ENCODE assay signal across 8 mouse cellular contexts in the genomic region with DNA sequence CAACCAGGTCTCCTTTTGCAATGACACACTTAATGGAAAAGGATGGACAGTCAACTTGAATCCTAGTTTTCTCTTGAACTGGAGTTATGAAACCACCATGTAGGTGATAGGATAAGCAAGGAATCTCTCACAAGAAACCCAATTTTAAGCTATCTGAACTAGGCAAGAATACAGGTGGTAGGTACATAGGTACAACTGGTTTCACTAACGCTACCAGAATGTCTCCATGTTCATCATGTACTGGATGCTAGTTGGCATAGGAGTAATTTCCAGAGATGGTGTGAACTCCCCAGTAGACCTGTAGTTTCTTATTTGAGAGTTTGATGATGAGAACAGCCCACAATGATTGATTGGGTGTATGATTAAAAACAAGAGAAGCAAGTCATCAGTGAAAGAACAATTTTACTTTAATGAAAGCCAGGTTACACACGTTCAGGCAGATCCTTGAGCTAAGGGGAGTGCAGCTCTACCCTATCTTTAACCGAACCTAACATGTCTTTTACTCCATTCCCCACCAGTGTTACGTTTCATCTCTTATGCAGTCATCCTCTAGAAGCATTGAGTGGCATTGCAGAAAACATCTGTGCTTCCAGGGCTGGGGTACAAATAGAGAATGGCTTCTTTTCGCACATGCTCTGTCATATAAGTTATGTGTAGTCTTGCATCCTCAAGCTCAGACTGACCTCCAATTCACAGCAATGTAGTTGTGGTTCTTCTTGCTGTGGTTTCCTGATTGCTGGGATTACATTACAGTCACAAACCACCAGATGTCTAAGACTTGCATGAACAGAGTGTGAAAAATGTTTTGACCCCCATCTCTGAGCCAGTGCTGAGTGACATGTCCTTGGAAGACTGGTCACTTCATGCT. TPM values are rescaled to one million over a fixed set of nuclear protein-coding genes. Genes with fewer than 3 reads are reported as not detected.
DNase-seq lines count a peak whose midpoint lies in the region; ATAC-seq and TF ChIP-seq lines count a peak whose summit lies in the region.

No protein-coding gene starts in this region.

- H3K36me3 ChIP-seq in kidney, embryonic 14.5 days (ENCODE audit: control insufficient read depth, insufficient read depth, low read length): peaks cover 51% of the 10 kb centered on the region
- H3K36me3 ChIP-seq in hindbrain, embryonic 14.5 days (replicated peaks; ENCODE audit: control insufficient read depth, insufficient read depth): peaks cover 51% of the 10 kb centered on the region
- peaks cover 20% of the 10 kb centered on the region; the same call in 1 of the 2 replicates for H3K36me3 ChIP-seq in midbrain, embryonic 16.5 days (ENCODE audit: control insufficient read depth, insufficient read depth, low read length)
- peaks cover 50% of the 10 kb centered on the region for H3K36me3 ChIP-seq in thymus, adult 2 months (ENCODE audit: control insufficient read depth, insufficient read depth, low read length)

- peak overlapping the region; percentile 51 for H3K4me3 ChIP-seq in kidney, embryonic 14.5 days (ENCODE audit: low read length)
- H3K4me3 ChIP-seq in hindbrain, embryonic 14.5 days (replicated peaks; ENCODE audit: low read length): peak overlapping the region; percentile 70
- H3K4me3 ChIP-seq in midbrain, embryonic 16.5 days (ENCODE audit: low read depth, low read length): peak overlapping the region; percentile 58
- no peak overlapping the region for H3K4me3 ChIP-seq in thymus, adult 2 months (ENCODE audit: control insufficient read depth, insufficient read depth, low read length)

- TF ChIP-seq POLR2A in brain, embryonic 14.5 days (IDR thresholded peaks at IDR 0.05; ENCODE audit: borderline replicate concordance, extremely low read depth, insufficient read depth, insufficient read length, poor library complexity, severe bottlenecking): no peak
- no peak for TF ChIP-seq POLR2A in thymus, adult 2 months (IDR thresholded peaks at IDR 0.05; ENCODE audit: control insufficient read depth, extremely low read depth, insufficient read depth, low read length, poor library complexity)

- H3K27me3 ChIP-seq in kidney, embryonic 14.5 days (ENCODE audit: control insufficient read depth, insufficient read depth, low read length): no peaks in the 10 kb centered on the region
- H3K27me3 ChIP-seq in hindbrain, embryonic 14.5 days (ENCODE audit: control insufficient read depth, insufficient read depth, low read length): no peaks in the 10 kb centered on the region
- H3K27me3 ChIP-seq in midbrain, embryonic 16.5 days (ENCODE audit: control insufficient read depth, insufficient read depth, low read depth, low read length): no peaks in the 10 kb centered on the region
- no peaks in the 10 kb centered on the region for H3K27me3 ChIP-seq in thymus, adult 2 months (ENCODE audit: control insufficient read depth, insufficient read depth, low read length)

- ATAC-seq in kidney, embryonic 14.5 days (ENCODE audit: low FRiP score, low TSS enrichment): no peak
- ATAC-seq in hindbrain, embryonic 14.5 days (ENCODE audit: low FRiP score): no peak
- ATAC-seq in midbrain, embryonic 16.5 days: no peak

- 0 out of 2 replicates have a peak overlapping the region, but pooled peaks have one; percentile 30 for H3K27ac ChIP-seq in kidney, embryonic 14.5 days (ENCODE audit: low read depth, low read length)
- H3K27ac ChIP-seq in hindbrain, embryonic 14.5 days: peak overlapping the region; percentile 100
- peak overlapping the region; percentile 100; the same call in 1 of the 2 replicates for H3K27ac ChIP-seq in midbrain, embryonic 16.5 days (ENCODE audit: low read length)
- no peak overlapping the region for H3K27ac ChIP-seq in thymus, adult 2 months (ENCODE audit: control insufficient read depth, insufficient read depth, low read length)

- H3K9me3 ChIP-seq in kidney, embryonic 14.5 days (ENCODE audit: control insufficient read depth, low read length): no peaks in the 10 kb centered on the region
- H3K9me3 ChIP-seq in hindbrain, embryonic 14.5 days (ENCODE audit: control insufficient read depth, low read length): no peaks in the 10 kb centered on the region
- no peaks in the 10 kb centered on the region for H3K9me3 ChIP-seq in midbrain, embryonic 16.5 days (replicated peaks; ENCODE audit: control insufficient read depth, low read length, poor library complexity, severe bottlenecking)

- no peak for TF ChIP-seq CTCF in brain, embryonic 14.5 days (IDR thresholded peaks at IDR 0.05; ENCODE audit: borderline replicate concordance, extremely low read depth, insufficient read depth, insufficient read length)
- no peak for TF ChIP-seq CTCF in thymus, adult 2 months (IDR thresholded peaks at IDR 0.05; ENCODE audit: borderline replicate concordance, control insufficient read depth, extremely low read depth, insufficient read depth, low read length, poor library complexity)

- no peaks in the 10 kb centered on the region for H3K4me1 ChIP-seq in kidney, embryonic 14.5 days (ENCODE audit: control insufficient read depth, insufficient read depth, low read length)
- peaks cover 34% of the 10 kb centered on the region for H3K4me1 ChIP-seq in hindbrain, embryonic 14.5 days (replicated peaks; ENCODE audit: control insufficient read depth, insufficient read depth, low read length)
- peaks cover 33% of the 10 kb centered on the region for H3K4me1 ChIP-seq in midbrain, embryonic 16.5 days (ENCODE audit: control insufficient read depth, insufficient read depth, low read length)
- no peaks in the 10 kb centered on the region for H3K4me1 ChIP-seq in thymus, adult 2 months (replicated peaks; ENCODE audit: control insufficient read depth, insufficient read depth, low read length)

- H3K9ac ChIP-seq in kidney, embryonic 14.5 days (ENCODE audit: low read depth, low read length): peak overlapping the region; percentile 83; the same call in 1 of the 2 replicates
- H3K9ac ChIP-seq in hindbrain, embryonic 14.5 days: peak overlapping the region; percentile 82
- peak overlapping the region; percentile 91; the same call in 1 of the 2 replicates for H3K9ac ChIP-seq in midbrain, embryonic 16.5 days (ENCODE audit: low read depth, low read length)

- H3K4me2 ChIP-seq in kidney, embryonic 14.5 days (replicated peaks; ENCODE audit: low read depth, low read length): peak overlapping the region; percentile 67
- H3K4me2 ChIP-seq in hindbrain, embryonic 14.5 days (replicated peaks): peak overlapping the region; percentile 97
- peak overlapping the region; percentile 80 for H3K4me2 ChIP-seq in midbrain, embryonic 16.5 days (ENCODE audit: low read length)

- WGBS in kidney, embryonic 14.5 days: 39% methylated on average over 5 of the region's 5 CpGs
- WGBS in hindbrain, embryonic 14.5 days: 39% methylated on average over 5 of the region's 5 CpGs
- WGBS in midbrain, embryonic 16.5 days: 40% methylated on average over 5 of the region's 5 CpGs
- 43% methylated on average over 5 of the region's 5 CpGs for WGBS in thymus, adult 2 months

- DNase-seq in kidney, adult 9 months: no peak
- DNase-seq in brain, embryonic 14.5 days (ENCODE audit: low read depth): peak; percentile 58
- no peak for DNase-seq in hindbrain, embryonic 14.5 days (ENCODE audit: low spot score)
- DNase-seq in left cerebral cortex, adult 11 months (ENCODE audit: low spot score): no peak
- DNase-seq in thymus, adult 2 months: no peak
- no peak for DNase-seq in B cell, adult 2 months

RNA-seq across cellular contexts. Expression of gene Cox20, which starts 2.0 kb away (rescaled TPM):
- polyA plus RNA-seq in kidney, embryonic 14.5 days (2014; fragmentation: Nextera tagmentation; extraction: Ambion mirVana): 121 and 168 TPM in 2 replicates
- polyA plus RNA-seq in brain, embryonic 14.5 days (2012; rRNA removed): 82.0 and 107 TPM in 2 replicates
- polyA plus RNA-seq in hindbrain, embryonic 14.5 days (2014; fragmentation: Nextera tagmentation; extraction: Ambion mirVana): 102 and 134 TPM in 2 replicates
- polyA plus RNA-seq in midbrain, embryonic 16.5 days (2015; fragmentation: Nextera tagmentation; extraction: Ambion mirVana): 100 and 120 TPM in 2 replicates
- polyA plus RNA-seq in thymus, adult 2 months (2012; rRNA removed): 16.2 and 19.2 TPM in 2 replicates

RNA-seq across cellular contexts. Expression of gene Hnrnpu, which starts 16.6 kb away (rescaled TPM):
- polyA plus RNA-seq in kidney, embryonic 14.5 days (2014; fragmentation: Nextera tagmentation; extraction: Ambion mirVana): 432 and 617 TPM in 2 replicates
- polyA plus RNA-seq in brain, embryonic 14.5 days (2012; rRNA removed): 279 and 342 TPM in 2 replicates
- 313 and 339 TPM in 2 replicates for polyA plus RNA-seq in hindbrain, embryonic 14.5 days (2014; fragmentation: Nextera tagmentation; extraction: Ambion mirVana)
- 178 and 206 TPM in 2 replicates for polyA plus RNA-seq in midbrain, embryonic 16.5 days (2015; fragmentation: Nextera tagmentation; extraction: Ambion mirVana)
- polyA plus RNA-seq in thymus, adult 2 months (2012; rRNA removed): 112 and 127 TPM in 2 replicates
